Mouse (Mus musculus): ENCODE results near the gene Kcnq1.

DNA sequence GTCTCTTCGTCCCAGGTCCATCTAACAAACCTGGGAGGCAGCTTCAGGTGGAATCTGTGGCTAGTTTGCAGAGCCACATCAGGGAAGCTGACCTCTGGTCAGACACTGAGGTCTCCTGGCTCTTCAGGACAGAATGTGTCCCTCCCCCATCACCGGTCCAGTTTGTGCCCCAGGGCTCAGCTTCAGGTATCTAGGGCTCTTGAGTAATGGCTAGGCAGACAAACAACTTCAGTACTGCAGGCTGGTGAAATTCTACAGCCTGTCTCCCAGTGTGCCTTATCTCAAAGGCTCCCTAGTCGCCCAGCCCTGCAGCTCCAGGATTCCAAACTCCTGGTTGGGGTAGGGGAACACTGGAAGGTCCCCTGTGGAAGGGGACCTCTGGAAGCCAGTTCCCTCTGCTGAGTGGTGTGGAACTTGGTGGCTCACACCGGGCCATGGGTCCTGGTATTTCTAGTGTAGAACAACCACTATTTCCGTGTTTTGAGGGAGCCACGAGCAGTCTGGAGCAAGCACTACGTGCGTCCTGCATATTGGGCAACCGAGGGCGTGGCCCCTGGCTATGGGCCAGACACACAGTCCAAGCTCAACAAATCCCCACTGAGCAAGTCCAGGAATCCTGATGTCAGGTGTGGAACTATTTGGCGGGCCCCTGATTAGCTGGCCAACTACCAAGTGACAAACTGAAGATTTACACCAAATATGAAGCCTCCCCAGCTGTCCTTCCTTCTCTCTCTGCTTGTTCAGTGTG is 207.6 kb downstream of the Kcnq1 start:
- TF ChIP-seq MAFK (IDR thresholded peaks at IDR 0.05; ENCODE audit: insufficient read depth, low read depth, low read length) (no peak), ZC3H11A (IDR thresholded peaks at IDR 0.05; ENCODE audit: borderline replicate concordance, low read depth, low read length) (no peak), CHD2 (IDR thresholded peaks at IDR 0.05; ENCODE audit: low read depth, low read length) (no peak), HCFC1 (IDR thresholded peaks at IDR 0.05; ENCODE audit: borderline replicate concordance, insufficient read depth, low read length) (no peak)

Measured in ES-E14 (cell line).